Mouse (Mus musculus) embryonic fibroblast, embryonic 13.5 days (primary cell): ENCODE measurements around the gene Serpini1.

Experiments used
- CTCF ChIP-seq: IDR thresholded peaks from 2 replicates; pipeline ENCODE4 v1.5.1; 2011; ENCODE audit warnings: mild to moderate bottlenecking, control low read depth, low read length, moderate library complexity, borderline replicate concordance; ENCODE audit not compliant: insufficient read depth
- POLR2A ChIP-seq: IDR thresholded peaks from 2 replicates; pipeline ENCODE4 v1.6.1; 2011; ENCODE audit warnings: low read depth, mild to moderate bottlenecking, control low read depth, low read length, moderate library complexity

DNA sequence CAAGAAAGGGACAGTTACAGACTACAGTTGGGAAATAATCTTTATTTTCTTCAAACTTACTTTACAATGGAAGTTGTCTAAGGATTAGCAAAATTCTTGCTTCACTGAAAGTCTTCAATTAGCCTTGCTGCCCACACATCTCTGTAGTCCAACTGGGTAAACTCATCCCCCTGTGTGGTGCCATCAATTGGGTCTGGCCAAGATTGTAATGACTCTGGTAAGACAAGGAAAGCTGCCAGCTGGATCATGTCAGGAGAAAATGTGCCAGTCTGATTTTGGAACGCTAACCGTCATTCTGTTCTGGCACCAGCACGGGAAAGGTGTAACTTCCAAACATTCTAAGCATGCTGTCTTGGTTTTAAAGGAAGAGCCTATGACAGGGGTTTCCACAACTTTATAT, 25.9 kb downstream of the Serpini1 start:
- TF ChIP-seq CTCF: no peak
- no peak for TF ChIP-seq POLR2A
